Mouse (Mus musculus) neural tube, embryonic 14.5 days (tissue): ENCODE measurements around the gene Pde7b. TPM values are rescaled to one million over a fixed set of nuclear protein-coding genes. Genes with fewer than 3 reads are reported as not detected.

Experiments used
- ATAC-seq: fragments of 200-750 bp; cut with Nextera tagmentation; 2 replicates; pipeline ENCODE4 v1.8.0; 2017; ENCODE audit warnings: low read depth, mild to moderate bottlenecking, moderate TSS enrichment, moderate library complexity
- H3K27ac ChIP-seq: fragments of 300-500 bp; sonication (generic); 2 replicates; pipeline ENCODE4 v1.5.1; 2014; ENCODE audit warnings: low read depth, mild to moderate bottlenecking, control low read depth, low read length, moderate library complexity, mixed read lengths
- H3K27me3 ChIP-seq: fragments of 300-500 bp; sonication (generic); 2 replicates; pipeline ENCODE4 v1.6.1; 2014; ENCODE audit warnings: low read length; ENCODE audit not compliant: control insufficient read depth, insufficient read depth
- H3K36me3 ChIP-seq: fragments of 300-500 bp; sonication (generic); 2 replicates; pipeline ENCODE4 v1.6.1; 2014; ENCODE audit warnings: low read length, mixed read lengths; ENCODE audit not compliant: control insufficient read depth, insufficient read depth
- H3K4me1 ChIP-seq: fragments of 300-500 bp; sonication (generic); 2 replicates; pipeline ENCODE4 v1.6.1; 2014; ENCODE audit warnings: low read length; ENCODE audit not compliant: control insufficient read depth, insufficient read depth
- H3K4me2 ChIP-seq: fragments of 300-500 bp; sonication (generic); 2 replicates; pipeline ENCODE4 v1.6.1; 2014; ENCODE audit warnings: mild to moderate bottlenecking, low read depth, low read length, control low read depth
- H3K4me3 ChIP-seq: fragments of 300-500 bp; sonication (generic); 2 replicates; pipeline ENCODE4 v1.5.1; 2014; ENCODE audit warnings: low read depth, low read length, control low read depth, mixed read lengths
- H3K9ac ChIP-seq: fragments of 300-500 bp; sonication (generic); replicated peaks from 2 replicates; pipeline ENCODE4 v1.6.1; 2014; ENCODE audit warnings: low read depth, mild to moderate bottlenecking, control low read depth, low read length, mixed read lengths
- H3K9me3 ChIP-seq: fragments of 300-500 bp; sonication (generic); 2 replicates; pipeline ENCODE4 v1.6.1; 2016; ENCODE audit warnings: low read length; ENCODE audit not compliant: control insufficient read depth
- WGBS: fragments of 180-500 bp; shearing (Covaris S2); extraction: QIAGEN DNeasy Blood & Tissue Kit; methylation state at CpG from one replicate; pipeline ENCODE4 v1.1.7; 2014; 5-methylcytosine and 5-hydroxymethylcytosine counted together
- polyA plus RNA-seq: library from polyadenylated mRNA; unstranded; fragments of >200 nt; fragmentation: Nextera tagmentation; extraction: Ambion mirVana; gene quantifications from 2 replicates; pipeline ENCODE4 v1.2.1, GENCODE M21; 2014

The Pde7b gene
- polyA plus RNA-seq, 1 experiment from 2014 or later, result 3.2 TPM

- no peaks in the 10 kb centered on the region for H3K4me1 ChIP-seq
- no peak overlapping the region for H3K9ac ChIP-seq
- ATAC-seq, result no peak
- no peak overlapping the region for H3K27ac ChIP-seq
- no peaks in the 10 kb centered on the region for H3K36me3 ChIP-seq
- H3K4me2 ChIP-seq, result no peak overlapping the region
- H3K4me3 ChIP-seq, result no peak overlapping the region
- no peaks in the 10 kb centered on the region for H3K27me3 ChIP-seq
- H3K9me3 ChIP-seq, result no peaks in the 10 kb centered on the region
- 85% methylated on average over 9 of the region's 9 CpGs for WGBS
These were observed 34.9 kb downstream of the Pde7b start for GRCm38 (mm10) chr10:20690002-20690401.

- H3K9me3 ChIP-seq, result no peaks in the 10 kb centered on the region
- H3K4me1 ChIP-seq, result no peaks in the 10 kb centered on the region
- ATAC-seq, result no peak
- no peak overlapping the region for H3K9ac ChIP-seq
- no peaks in the 10 kb centered on the region for H3K27me3 ChIP-seq
- H3K36me3 ChIP-seq, result no peaks in the 10 kb centered on the region
- no peak overlapping the region for H3K27ac ChIP-seq
- no peak overlapping the region for H3K4me3 ChIP-seq
- 91% methylated on average over 2 of the region's 2 CpGs for WGBS
- H3K4me2 ChIP-seq, result no peak overlapping the region
These were observed 40.7 kb downstream of the Pde7b start for GRCm38 (mm10) chr10:20684151-20684550.

DNA sequence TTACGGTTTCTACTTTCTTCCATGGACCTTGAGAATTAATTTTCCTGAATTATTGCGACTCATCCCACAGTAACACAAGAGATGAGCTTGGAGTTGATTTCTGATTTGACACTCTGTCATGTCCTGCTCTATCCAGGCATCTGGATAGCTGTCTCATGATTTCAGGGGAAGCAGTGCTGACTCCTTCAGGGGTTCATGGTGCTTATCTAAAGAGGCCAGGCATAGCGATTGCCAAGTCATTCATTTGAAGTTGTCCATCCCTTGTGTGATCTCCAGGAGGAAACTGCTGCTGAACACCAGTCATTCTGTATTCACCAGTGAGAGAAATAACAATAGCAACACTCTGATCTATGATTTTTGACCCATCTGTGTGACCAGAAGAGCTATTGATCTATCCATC, 43.9 kb downstream of the Pde7b start:
- 98% methylated on average over 3 of the region's 3 CpGs for WGBS
- no peak for ATAC-seq

DNA sequence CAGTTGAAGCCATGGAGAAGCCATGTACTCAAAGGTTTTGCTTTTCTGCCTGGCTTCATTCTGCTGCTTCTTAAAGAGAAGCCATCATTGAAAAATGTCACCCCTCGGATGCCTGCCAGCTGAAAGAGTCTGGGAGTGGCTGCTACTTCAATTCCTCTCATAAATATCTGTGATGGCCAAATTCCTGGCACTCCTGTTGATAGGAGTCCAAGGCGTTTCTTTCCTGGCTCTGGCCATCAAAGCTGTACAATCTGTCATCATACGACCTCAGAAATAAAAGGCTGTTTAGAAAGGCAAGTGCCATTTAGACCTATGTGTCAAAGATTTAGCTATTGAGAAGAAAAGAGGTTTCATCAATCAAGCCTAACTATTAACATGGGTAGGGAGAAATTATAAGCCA, 49.6 kb downstream of the Pde7b start:
- H3K27me3 ChIP-seq, result no peaks in the 10 kb centered on the region
- 55% methylated on average over 3 of the region's 3 CpGs for WGBS
- no peaks in the 10 kb centered on the region for H3K4me1 ChIP-seq
- H3K27ac ChIP-seq, result no peak overlapping the region
- H3K36me3 ChIP-seq, result no peaks in the 10 kb centered on the region
- no peak overlapping the region for H3K4me2 ChIP-seq
- H3K4me3 ChIP-seq, result no peak overlapping the region
- no peak overlapping the region for H3K9ac ChIP-seq
- no peaks in the 10 kb centered on the region for H3K9me3 ChIP-seq
- ATAC-seq, result no peak

More for the DNA sequence above, 43.9 kb downstream of the Pde7b start:
- Histone ChIP-seq H3K27ac (no peak overlapping the region), H3K27me3 (no peaks in the 10 kb centered on the region), H3K9me3 (no peaks in the 10 kb centered on the region), H3K4me3 (no peak overlapping the region), H3K4me2 (no peak overlapping the region), H3K36me3 (no peaks in the 10 kb centered on the region), H3K9ac (no peak overlapping the region), H3K4me1 (no peaks in the 10 kb centered on the region)

GRCm38 (mm10) chr10:20673798-20674197, 51.1 kb downstream of the Pde7b start:
- ATAC-seq, result no peak
- H3K36me3 ChIP-seq, result no peaks in the 10 kb centered on the region
- 89% methylated on average over 4 of the region's 4 CpGs for WGBS

GRCm38 (mm10) chr10:20672591-20672990, 52.3 kb downstream of the Pde7b start:
- H3K27ac ChIP-seq, result no peak overlapping the region
- H3K4me1 ChIP-seq, result no peaks in the 10 kb centered on the region
- no peak for ATAC-seq
- H3K4me2 ChIP-seq, result no peak overlapping the region
- no peak overlapping the region for H3K9ac ChIP-seq
- no peak overlapping the region for H3K4me3 ChIP-seq
- no peaks in the 10 kb centered on the region for H3K27me3 ChIP-seq
- 91% methylated on average over 11 of the region's 11 CpGs for WGBS
- no peaks in the 10 kb centered on the region for H3K9me3 ChIP-seq
- no peaks in the 10 kb centered on the region for H3K36me3 ChIP-seq

More at GRCm38 (mm10) chr10:20673798-20674197, 51.1 kb downstream of the Pde7b start:
- no peak overlapping the region for H3K4me2 ChIP-seq
- no peaks in the 10 kb centered on the region for H3K27me3 ChIP-seq
- H3K4me1 ChIP-seq, result no peaks in the 10 kb centered on the region
- no peak overlapping the region for H3K9ac ChIP-seq
- H3K27ac ChIP-seq, result no peak overlapping the region
- no peaks in the 10 kb centered on the region for H3K9me3 ChIP-seq
- H3K4me3 ChIP-seq, result no peak overlapping the region

DNA sequence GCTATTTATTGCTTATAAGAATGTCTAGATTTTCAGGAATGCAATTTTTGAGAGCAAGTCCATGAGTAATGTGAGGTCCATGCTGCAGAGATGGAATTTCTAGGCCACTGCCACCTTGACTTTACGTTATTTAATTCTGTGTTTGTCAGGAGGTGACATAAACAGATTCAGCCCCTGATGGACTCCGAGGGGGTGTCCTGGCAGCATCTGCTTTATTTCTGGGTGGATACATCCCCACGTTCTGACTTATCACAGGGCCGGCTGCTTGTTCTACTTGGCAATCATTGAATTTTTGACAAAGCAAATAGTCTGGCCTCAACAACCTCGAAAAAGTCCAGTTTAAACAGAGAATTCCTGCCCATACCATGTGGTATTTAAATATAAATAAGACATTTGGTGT, 53.3 kb downstream of the Pde7b start:
- no peak for ATAC-seq
- Histone ChIP-seq H3K27me3 (no peaks in the 10 kb centered on the region), H3K36me3 (no peaks in the 10 kb centered on the region), H3K9ac (no peak overlapping the region), H3K4me1 (no peaks in the 10 kb centered on the region), H3K4me3 (no peak overlapping the region), H3K9me3 (no peaks in the 10 kb centered on the region), H3K4me2 (no peak overlapping the region), H3K27ac (no peak overlapping the region)
- WGBS, result 92% methylated on average over 5 of the region's 5 CpGs

- H3K4me3 ChIP-seq, result no peak overlapping the region
- WGBS, result 83% methylated on average over 8 of the region's 8 CpGs
- no peak overlapping the region for H3K9ac ChIP-seq
- no peak overlapping the region for H3K27ac ChIP-seq
- ATAC-seq, result no peak
- H3K36me3 ChIP-seq, result no peaks in the 10 kb centered on the region
- H3K4me1 ChIP-seq, result no peaks in the 10 kb centered on the region
- H3K4me2 ChIP-seq, result no peak overlapping the region
- H3K9me3 ChIP-seq, result no peaks in the 10 kb centered on the region
- H3K27me3 ChIP-seq, result no peaks in the 10 kb centered on the region
These were observed 54.3 kb downstream of the Pde7b start for GRCm38 (mm10) chr10:20670541-20670940.

DNA sequence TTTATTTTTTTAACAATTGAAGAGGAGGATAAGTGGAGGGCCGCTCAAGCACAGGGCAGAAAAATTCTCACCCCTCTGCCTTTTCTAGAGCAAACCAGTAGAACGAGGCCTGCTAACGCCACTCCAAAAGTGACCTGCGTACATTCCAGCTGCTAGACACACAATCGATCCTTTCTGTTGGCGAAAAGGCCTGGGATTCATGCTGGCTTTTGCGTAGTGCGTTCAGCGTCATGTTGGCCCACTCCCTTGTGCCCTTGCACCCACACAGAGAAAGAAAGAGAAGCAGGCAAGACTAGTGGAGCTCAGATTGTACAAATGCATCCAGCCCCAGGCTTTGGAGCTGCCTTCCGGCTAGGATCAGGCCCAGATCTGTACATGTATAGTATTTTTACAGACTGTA, 55.4 kb downstream of the Pde7b start:
- no peak overlapping the region for H3K4me2 ChIP-seq
- H3K4me1 ChIP-seq, result no peaks in the 10 kb centered on the region
- no peaks in the 10 kb centered on the region for H3K27me3 ChIP-seq
- no peaks in the 10 kb centered on the region for H3K36me3 ChIP-seq
- no peaks in the 10 kb centered on the region for H3K9me3 ChIP-seq
- H3K27ac ChIP-seq, result no peak overlapping the region
- no peak for ATAC-seq
- no peak overlapping the region for H3K4me3 ChIP-seq
- WGBS, result 82% methylated on average over 10 of the region's 10 CpGs
- no peak overlapping the region for H3K9ac ChIP-seq

DNA sequence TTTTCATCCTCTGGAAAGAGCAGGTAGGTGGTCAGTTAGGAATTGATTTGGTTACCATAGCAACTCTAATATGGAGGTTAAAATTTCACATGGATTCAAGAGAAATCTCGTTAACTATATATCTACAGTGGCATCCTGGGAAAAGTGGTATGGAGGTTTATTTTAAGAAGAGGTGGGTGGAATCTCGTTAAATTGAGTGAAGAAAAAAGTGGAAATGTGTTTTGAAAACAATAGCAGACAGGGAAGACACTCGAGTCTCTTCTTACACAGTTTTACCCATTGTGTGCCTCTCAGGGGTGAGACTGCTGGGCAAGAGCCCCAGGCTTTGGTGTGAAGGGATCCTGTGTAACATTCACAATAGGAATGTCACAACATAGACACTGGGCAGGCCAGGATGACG, 56.3 kb downstream of the Pde7b start:
- WGBS, result 48% methylated on average over 4 of the region's 4 CpGs
- H3K4me3 ChIP-seq, result no peak overlapping the region
- no peak overlapping the region for H3K9ac ChIP-seq
- H3K4me1 ChIP-seq, result no peaks in the 10 kb centered on the region
- no peaks in the 10 kb centered on the region for H3K9me3 ChIP-seq
- no peaks in the 10 kb centered on the region for H3K36me3 ChIP-seq
- no peak overlapping the region for H3K4me2 ChIP-seq
- no peak overlapping the region for H3K27ac ChIP-seq
- no peak for ATAC-seq
- H3K27me3 ChIP-seq, result no peaks in the 10 kb centered on the region
